Mouse (Mus musculus) kidney, postnatal 4 days (tissue): ENCODE data around the gene Aox4.
A peak's percentile ranks its signal among the peaks of the same experiment; 100 is the strongest.

ENCODE experiments used
- DNase-seq, 2 experiments: peaks; one replicate each; pipeline ENCODE4 v3.0.0; 2021; ENCODE audit warnings: mixed read lengths in 2 of 2

Aox4 gene

DNA sequence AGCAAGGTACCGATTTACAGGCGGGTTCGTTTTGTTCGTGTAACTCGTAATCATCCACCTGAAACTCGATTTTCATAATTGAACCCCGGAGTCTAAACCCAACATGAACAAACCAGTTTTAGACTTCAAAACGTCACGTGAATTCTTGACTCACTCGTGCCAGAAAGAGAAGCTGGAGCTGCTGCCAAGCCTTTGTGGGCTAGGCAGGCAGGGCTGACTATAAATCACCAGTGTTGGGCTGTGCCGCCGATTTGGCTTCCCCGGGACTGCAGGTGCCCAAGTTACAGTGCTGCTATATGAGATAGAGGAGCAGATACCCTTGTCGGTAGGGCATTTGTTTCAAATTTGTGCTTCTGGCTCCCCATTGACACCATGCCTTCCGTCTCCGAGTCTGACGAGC, at the start of gene Aox4:
Gene Aox4, plus strand, starts transcription at position 195 of the 400 bp plus-strand sequence.
- DNase-seq = peak; percentile 26 to 31

GRCm38 (mm10) chr1:58169893-58170292, 40.3 kb upstream of the Aox4 start:
- no peak for DNase-seq

- no peak for DNase-seq
Observed at GRCm38 (mm10) chr1:58188514-58189175, 21.6 kb upstream of the Aox4 start.

DNA sequence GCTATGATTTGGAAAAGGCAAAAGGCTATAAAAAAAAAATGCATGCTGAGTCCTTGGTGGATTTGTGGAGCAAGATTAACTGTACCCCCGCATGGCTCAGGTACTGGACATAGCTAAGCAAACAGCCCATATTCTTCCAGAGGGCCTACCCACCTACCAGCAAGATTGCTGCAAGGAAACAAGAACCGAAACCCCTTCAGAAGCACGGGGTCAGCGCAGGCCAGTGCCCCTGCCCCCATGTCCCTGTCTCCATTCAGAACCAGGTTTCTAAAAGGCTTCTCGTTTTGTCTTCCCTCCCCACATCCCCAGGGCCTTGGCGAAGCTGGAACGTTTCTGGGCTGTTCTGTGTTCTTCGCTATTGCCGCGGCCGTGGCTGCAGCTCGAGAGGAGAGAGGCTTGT, 15.9 kb upstream of the Aox4 start:
- DNase-seq = no peak

DNA sequence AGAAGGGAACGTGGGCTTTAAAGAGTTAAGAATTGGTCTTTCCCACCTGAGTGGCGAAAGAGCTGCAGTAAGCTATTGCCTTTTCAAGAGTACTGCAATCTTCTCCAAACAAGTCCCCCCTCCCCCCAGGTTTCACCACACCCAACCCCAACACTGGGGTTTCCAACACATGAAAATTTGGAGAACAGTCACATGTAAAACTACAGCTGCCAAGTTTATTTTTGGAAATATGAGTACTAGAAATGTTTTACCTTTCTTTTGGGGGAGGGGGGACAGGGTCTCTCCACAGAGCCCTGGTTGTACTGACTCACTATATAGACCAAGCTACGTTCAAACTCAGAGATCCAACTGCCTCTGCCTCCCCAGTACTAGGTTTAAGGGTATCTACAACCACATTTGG, 15.2 kb upstream of the Aox4 start:
- DNase-seq = no peak

GRCm38 (mm10) chr1:58195541-58195940, 14.7 kb upstream of the Aox4 start:
- peak in 1 of 2 experiments; percentile 6 for DNase-seq

- DNase-seq = peak; percentile 7 to 18
Observed at GRCm38 (mm10) chr1:58197023-58197422, 13.2 kb upstream of the Aox4 start.

DNA sequence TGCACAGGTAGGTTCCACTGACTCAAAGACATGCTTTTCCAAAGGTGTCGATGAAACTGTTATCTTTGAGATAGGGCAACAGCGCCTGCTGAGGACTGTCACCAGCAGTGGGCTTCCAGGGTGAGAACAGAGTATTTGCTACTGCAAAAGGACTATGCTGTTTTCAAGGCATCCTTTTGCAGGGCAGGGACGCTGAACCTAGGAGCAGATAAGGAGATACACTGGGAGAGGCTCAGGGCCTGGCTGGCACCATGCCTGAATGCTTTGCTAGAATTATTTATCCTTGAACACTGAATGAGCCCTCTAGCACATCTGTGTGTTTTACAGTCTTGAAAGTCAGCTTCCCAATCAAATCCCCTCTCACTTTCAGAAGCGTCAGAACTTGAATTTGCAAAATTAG, 11.8 kb upstream of the Aox4 start:
- DNase-seq = no peak

DNA sequence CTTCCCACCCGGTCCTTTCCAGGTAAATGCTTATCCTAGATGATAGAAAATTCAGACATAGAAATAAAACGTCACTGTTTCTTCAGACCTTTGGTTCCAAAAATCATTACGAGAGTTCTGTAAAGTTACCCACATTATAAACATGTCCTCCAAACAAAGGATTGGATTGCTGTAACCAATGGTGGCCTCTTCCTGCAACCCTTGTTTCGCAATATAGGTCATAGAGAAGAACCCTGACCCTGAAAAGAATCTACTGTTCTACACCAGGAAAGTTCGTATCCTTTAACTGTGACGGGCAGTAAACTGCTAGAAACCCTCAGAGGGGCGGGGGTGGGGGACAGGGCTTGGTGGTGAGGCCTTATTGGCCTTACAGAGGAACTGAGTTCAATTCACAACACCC, 2.6 kb downstream of the Aox4 start:
- DNase-seq = no peak

DNA sequence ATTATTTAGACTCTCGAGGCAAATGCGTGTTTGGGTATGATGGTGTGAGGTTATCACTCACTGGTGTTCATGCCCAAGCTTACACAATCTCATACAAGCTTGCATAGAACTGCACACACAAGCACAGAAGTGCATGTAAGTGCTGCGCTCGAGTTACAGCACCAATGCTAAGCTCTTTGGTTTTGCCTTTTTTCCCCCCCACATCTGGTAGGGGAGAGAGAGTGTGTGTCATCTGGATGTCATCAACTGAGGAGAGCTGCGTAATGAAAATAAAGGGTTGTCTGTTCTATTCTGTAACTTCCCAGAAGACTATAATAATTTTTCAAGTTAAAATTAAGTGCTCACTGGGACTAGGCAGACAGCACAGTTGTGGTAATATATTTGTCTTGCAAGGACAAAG, 3.6 kb downstream of the Aox4 start:
- no peak for DNase-seq

GRCm38 (mm10) chr1:58215353-58215752, 5.2 kb downstream of the Aox4 start:
- DNase-seq = no peak

DNA sequence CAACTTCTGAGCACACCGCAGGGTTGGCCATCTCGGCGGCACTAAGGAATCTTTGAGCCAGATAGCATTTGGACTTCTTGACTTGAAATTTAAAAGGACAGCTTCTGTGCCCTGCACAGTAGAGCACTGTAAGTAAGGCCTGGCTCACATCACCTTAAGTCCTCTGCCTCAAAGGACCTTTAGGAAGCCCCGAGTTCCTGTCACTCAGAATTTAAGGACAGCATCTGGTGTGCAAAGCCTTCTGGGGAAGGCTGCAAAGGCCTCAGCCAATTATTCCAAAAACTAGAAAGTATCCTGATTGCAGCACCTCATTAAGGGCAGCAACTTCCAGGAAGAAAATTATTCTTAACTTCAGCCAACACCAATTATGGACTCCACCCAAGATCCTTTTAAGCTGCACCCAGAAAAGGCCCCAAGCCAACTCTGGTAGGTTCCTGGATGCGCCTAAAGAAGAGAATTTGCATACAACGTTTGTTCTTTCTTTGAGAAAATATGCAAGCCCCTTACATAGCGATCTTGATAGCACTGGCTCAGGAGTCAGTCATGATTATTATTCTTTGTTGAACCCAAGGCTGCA, 5.8 kb downstream of the Aox4 start:
- DNase-seq = no peak

DNA sequence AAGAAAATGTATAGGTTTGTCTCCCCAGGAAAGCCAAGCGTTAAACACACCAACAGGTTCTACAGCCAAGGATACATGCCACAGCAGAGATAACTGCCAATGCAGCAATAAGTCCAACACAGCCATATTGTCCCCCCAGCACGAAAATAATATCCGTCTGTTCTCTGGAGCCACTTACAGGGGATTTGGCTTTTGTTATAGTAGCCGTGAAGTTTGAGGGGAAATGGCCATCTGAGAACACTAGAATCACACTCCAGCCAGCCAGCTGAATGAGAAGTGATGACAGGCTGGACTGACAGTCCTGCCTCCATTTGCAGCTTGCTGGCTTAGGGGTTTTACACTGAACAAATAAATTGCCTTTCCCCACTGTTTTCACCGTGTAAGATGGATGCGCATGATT, 10.9 kb downstream of the Aox4 start:
- no peak for DNase-seq

- no peak for DNase-seq
Observed at GRCm38 (mm10) chr1:58221879-58222278, 11.7 kb downstream of the Aox4 start.

GRCm38 (mm10) chr1:58228086-58228485, 17.9 kb downstream of the Aox4 start:
- no peak for DNase-seq

GRCm38 (mm10) chr1:58228916-58229315, 18.7 kb downstream of the Aox4 start:
- no peak for DNase-seq

DNA sequence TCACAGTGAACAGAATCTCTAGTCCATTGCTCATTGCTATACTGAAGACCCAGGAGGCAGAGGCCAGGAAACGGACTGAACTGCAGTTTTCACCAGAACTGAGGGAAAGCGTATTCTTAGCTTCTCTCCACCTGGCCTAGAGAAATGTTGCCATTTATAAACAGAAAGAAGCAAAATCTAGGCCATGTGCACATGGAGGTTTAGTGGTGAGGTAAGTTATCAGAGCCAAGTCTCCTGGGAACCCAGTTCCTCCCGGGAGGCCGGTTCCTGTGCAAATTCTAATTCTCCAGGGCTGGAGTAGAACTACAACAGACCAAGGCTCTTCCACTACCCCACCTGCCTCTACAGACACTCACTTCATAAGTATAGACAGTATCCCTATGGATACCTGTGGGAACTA, 19.6 kb downstream of the Aox4 start:
- DNase-seq = no peak

DNA sequence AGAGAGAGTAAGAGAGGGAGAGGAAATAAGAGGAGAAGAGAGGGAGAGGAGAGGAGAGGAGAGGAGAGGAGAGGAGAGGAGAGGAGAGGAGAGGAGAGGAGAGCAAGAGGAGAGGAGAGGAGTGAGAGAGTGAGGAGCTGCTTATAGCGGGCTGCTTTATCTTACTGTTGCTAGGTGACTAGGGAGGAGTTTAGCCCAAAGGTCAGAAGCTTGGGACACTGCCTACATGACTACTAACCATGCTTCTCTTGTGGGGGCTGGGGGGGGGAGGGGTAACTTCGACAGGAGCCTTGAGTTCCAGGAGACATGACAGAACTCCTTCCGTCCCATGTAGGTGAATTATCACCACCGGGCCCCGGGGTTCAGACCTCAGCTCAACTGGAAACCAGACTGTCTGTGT, 20.3 kb downstream of the Aox4 start:
- no peak for DNase-seq

GRCm38 (mm10) chr1:58235405-58235804, 25.2 kb downstream of the Aox4 start:
- DNase-seq = no peak

GRCm38 (mm10) chr1:58237527-58238299, 27.5 kb downstream of the Aox4 start:
- peak in 1 of 2 experiments; percentile 9 for DNase-seq

GRCm38 (mm10) chr1:58238440-58238839, 28.2 kb downstream of the Aox4 start:
- DNase-seq = no peak

DNA sequence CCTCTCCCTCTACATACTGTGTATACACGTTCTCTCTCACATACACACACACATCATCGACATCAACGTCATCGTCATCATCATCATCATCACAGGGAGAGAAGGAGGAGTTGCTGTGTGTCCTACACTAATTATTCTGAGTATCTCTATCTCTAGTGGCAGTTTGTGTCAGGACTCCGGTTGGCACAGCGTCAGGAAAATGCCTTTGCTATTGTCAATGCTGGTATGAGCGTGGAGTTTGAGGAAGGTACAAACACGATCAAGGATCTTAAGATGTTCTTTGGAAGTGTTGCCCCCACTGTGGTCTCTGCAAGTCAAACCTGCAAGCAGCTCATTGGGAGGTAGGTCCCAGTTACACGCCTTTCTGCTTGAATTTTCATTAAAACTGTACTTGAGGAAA, 28.8 kb downstream of the Aox4 start:
- DNase-seq = no peak

GRCm38 (mm10) chr1:58240347-58240746, 30.1 kb downstream of the Aox4 start:
- peak in 1 of 2 experiments; percentile 11 for DNase-seq

DNA sequence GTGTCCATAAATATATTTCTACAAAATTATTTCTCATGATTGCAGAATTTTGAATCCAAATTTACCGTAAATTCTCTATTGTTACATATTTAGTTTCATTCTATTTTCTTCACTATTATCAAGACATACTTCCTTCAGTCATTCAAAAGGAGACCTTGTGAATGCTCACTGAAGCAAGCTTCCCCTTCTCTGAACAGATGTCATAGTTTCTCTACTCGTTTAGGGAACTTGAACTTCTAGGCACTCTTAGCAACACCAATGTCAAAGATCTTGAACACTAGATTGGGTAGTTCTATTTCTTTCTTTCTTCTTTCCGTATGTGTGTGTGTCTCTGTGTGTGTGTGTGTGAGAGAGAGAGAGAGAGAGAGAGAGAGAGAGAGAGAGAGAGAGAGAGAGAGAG, 34.3 kb downstream of the Aox4 start:
- no peak for DNase-seq
